Mouse (Mus musculus) lung, postnatal 0 days (tissue): ENCODE measurements around the gene B4galt1. TPM values are rescaled to one million over a fixed set of nuclear protein-coding genes. Genes with fewer than 3 reads are reported as not detected.

Experiments
- ATAC-seq: fragments of 200-750 bp; cut with Nextera tagmentation; 2 replicates; pipeline ENCODE4 v1.8.0; 2017; ENCODE audit warnings: moderate library complexity
- DNase-seq: peaks from one replicate; pipeline ENCODE4 v3.0.0-alpha.2; 2016; ENCODE audit warnings: low spot score
- H3K27ac ChIP-seq: fragments of 300-500 bp; sonication (generic); 2 replicates; pipeline ENCODE4 v1.5.1; 2014; ENCODE audit warnings: antibody characterized with exemption, mild to moderate bottlenecking, low read length, mixed read lengths
- H3K27me3 ChIP-seq: fragments of 300-500 bp; sonication (generic); replicated peaks from 2 replicates; pipeline ENCODE4 v1.6.1; 2014; ENCODE audit warnings: low read length, mixed read lengths; ENCODE audit not compliant: insufficient read depth
- H3K36me3 ChIP-seq: fragments of 300-500 bp; sonication (generic); 2 replicates; pipeline ENCODE4 v1.6.1; 2014; ENCODE audit warnings: low read length, mixed read lengths; ENCODE audit not compliant: insufficient read depth
- H3K4me1 ChIP-seq: fragments of 300-500 bp; sonication (generic); 2 replicates; pipeline ENCODE4 v1.6.1; 2014; ENCODE audit warnings: antibody characterized with exemption, low read depth, low read length, mixed read lengths; ENCODE audit not compliant: insufficient read depth
- H3K4me2 ChIP-seq: fragments of 300-500 bp; sonication (generic); replicated peaks from 2 replicates; pipeline ENCODE4 v1.6.1; 2014; ENCODE audit warnings: low read depth, mild to moderate bottlenecking, low read length, moderate library complexity, mixed read lengths
- H3K4me3 ChIP-seq: fragments of 300-500 bp; sonication (generic); 2 replicates; pipeline ENCODE4 v1.5.1; 2014; ENCODE audit warnings: low read depth, low read length
- H3K9ac ChIP-seq: fragments of 300-500 bp; sonication (generic); replicated peaks from 2 replicates; pipeline ENCODE4 v1.6.1; 2014; ENCODE audit warnings: low read depth, mild to moderate bottlenecking
- H3K9me3 ChIP-seq: fragments of 300-500 bp; sonication (generic); 2 replicates; pipeline ENCODE4 v1.6.1; 2016; ENCODE audit warnings: low read length, mixed read lengths
- CTCF ChIP-seq: IDR thresholded peaks from 2 replicates; pipeline ENCODE4 v1.5.1; 2016; ENCODE audit warnings: antibody characterized with exemption, mild to moderate bottlenecking
- EP300 ChIP-seq: IDR thresholded peaks from 2 replicates; pipeline ENCODE4 v1.6.1; 2016; ENCODE audit warnings: antibody characterized with exemption, mild to moderate bottlenecking, control low read depth
- WGBS: fragments of 180-500 bp; shearing (Covaris S2); extraction: QIAGEN DNeasy Blood & Tissue Kit; methylation state at CpG from one replicate; pipeline ENCODE4 v1.1.7; 2014; 5-methylcytosine and 5-hydroxymethylcytosine counted together
- polyA plus RNA-seq: library from polyadenylated mRNA; unstranded; fragments of >200 nt; fragmentation: Nextera tagmentation; extraction: Ambion mirVana; gene quantifications from 2 replicates; pipeline ENCODE4 v1.2.1, GENCODE M21; 2015

B4galt1 gene
- polyA plus RNA-seq, 1 experiment from 2014 or later, result 89.4 TPM

DNA sequence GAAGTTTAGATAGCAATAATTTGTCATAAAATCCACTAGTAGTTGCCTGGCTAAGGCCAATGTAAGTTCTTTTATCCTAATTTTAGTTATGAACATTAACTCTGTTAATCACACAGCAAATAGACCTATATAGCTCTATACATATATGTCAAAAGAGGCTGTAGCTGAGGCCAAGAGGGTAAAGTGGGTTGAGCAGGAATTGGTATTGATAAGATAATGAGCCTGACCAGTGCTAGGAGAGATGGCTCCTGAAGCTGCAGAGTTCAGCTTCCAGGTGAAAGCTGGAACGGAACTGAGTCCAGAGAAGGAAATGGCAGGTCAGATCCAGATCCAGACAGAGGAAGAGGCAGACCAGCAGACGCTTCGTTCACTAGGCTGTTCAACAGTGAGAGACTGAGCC is 9.5 kb upstream of the B4galt1 start:
- Histone ChIP-seq H3K4me3 (no peak overlapping the region), H3K27ac (no peak overlapping the region), H3K9ac (no peak overlapping the region), H3K36me3 (no peaks in the 10 kb centered on the region), H3K9me3 (no peaks in the 10 kb centered on the region), H3K4me1 (no peaks in the 10 kb centered on the region), H3K4me2 (no peak overlapping the region), H3K27me3 (no peaks in the 10 kb centered on the region)
- TF ChIP-seq EP300 (no peak), CTCF (no peak)
- no peak for ATAC-seq
- no peak for DNase-seq
- 82% methylated on average over 3 of the region's 3 CpGs for WGBS

DNA sequence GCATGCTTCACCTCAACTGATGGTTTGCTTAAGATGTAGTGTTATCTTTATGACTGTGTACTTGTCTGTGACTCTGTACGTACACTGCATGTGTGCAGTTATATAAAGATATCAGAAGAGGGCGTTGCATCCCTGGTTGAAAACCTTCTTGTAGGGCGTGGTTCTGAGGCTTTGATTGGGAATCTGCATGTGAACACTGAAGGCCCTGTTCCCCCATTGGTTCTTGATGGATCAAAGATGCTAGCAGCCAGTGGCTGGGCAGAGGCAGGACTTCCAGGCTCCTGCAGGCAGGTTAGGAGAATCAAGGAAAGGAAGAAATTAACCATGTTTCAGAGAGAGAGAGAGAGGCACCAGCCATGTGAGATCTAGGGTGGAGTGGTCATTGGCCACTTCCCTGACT is 7.3 kb upstream of the B4galt1 start:
- Histone ChIP-seq H3K27ac (no peak overlapping the region), H3K9me3 (no peaks in the 10 kb centered on the region), H3K4me3 (no peak overlapping the region), H3K4me1 (no peaks in the 10 kb centered on the region), H3K9ac (no peak overlapping the region), H3K27me3 (no peaks in the 10 kb centered on the region), H3K36me3 (no peaks in the 10 kb centered on the region), H3K4me2 (no peak overlapping the region)
- WGBS, result 82% methylated on average over 3 of the region's 3 CpGs
- TF ChIP-seq EP300, result no peak
- no peak for TF ChIP-seq CTCF
- DNase-seq, result no peak
- no peak for ATAC-seq

DNA sequence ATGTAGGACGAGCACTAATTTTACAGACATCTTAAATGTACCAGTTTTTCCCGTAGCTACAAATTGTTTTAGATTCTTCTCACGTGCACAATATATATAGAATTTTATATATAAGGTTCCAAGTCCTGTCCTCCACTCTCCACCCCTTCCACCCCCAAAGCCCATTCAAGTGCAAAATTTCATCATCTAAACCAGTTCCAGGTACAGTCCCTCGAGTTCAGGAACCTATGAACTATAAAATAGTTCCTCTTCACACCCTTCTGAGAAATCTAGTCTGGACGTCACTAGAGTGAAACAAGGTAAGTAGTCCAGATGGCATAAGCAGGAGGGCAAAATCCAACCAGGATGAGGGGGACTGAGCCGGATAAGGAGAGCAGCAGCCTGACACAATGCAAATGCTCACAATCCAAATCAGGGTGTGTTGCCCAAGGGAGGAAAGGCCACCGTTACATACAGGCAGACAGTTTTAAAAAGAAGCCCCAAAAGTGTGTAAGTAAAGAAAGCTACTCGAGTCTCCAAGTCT is 4.1 kb upstream of the B4galt1 start:
- no peaks in the 10 kb centered on the region for H3K27me3 ChIP-seq
- H3K9me3 ChIP-seq, result no peaks in the 10 kb centered on the region
- 68% methylated on average over 8 of the region's 8 CpGs for WGBS
- DNase-seq (no peak), ATAC-seq (no peak)
- H3K9ac ChIP-seq, result no peak overlapping the region
- no peak overlapping the region for H3K4me3 ChIP-seq
- H3K4me2 ChIP-seq, result no peak overlapping the region
- TF ChIP-seq CTCF (no peak), EP300 (no peak)
- no peaks in the 10 kb centered on the region for H3K36me3 ChIP-seq
- no peak overlapping the region for H3K27ac ChIP-seq
- no peaks in the 10 kb centered on the region for H3K4me1 ChIP-seq

DNA sequence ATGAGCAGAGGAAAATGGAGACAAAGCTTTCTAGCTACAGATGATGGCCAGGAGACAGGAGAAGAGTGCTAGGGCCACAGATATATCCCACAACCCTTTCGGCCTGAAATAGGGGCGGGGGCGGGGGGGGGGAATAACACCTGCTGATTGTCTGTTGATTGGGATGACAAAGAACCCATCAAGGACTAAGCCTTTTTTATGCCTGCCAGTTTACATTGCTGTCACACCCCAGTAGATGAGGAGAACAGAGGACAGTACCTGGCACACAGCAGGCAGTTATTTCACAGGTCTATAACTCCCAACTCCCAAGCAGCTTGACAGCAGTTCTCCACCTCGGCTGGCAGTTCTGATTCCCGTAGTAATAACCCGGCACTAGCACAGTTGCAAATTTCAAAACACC is 2.8 kb upstream of the B4galt1 start:
- no peak overlapping the region for H3K4me3 ChIP-seq
- no peaks in the 10 kb centered on the region for H3K36me3 ChIP-seq
- ATAC-seq (no peak), DNase-seq (no peak)
- no peak overlapping the region for H3K9ac ChIP-seq
- H3K9me3 ChIP-seq, result no peaks in the 10 kb centered on the region
- no peak overlapping the region for H3K27ac ChIP-seq
- H3K4me2 ChIP-seq, result no peak overlapping the region
- H3K27me3 ChIP-seq, result no peaks in the 10 kb centered on the region
- TF ChIP-seq CTCF (no peak), EP300 (no peak)
- no peaks in the 10 kb centered on the region for H3K4me1 ChIP-seq
- 68% methylated on average over 6 of the region's 6 CpGs for WGBS

DNA sequence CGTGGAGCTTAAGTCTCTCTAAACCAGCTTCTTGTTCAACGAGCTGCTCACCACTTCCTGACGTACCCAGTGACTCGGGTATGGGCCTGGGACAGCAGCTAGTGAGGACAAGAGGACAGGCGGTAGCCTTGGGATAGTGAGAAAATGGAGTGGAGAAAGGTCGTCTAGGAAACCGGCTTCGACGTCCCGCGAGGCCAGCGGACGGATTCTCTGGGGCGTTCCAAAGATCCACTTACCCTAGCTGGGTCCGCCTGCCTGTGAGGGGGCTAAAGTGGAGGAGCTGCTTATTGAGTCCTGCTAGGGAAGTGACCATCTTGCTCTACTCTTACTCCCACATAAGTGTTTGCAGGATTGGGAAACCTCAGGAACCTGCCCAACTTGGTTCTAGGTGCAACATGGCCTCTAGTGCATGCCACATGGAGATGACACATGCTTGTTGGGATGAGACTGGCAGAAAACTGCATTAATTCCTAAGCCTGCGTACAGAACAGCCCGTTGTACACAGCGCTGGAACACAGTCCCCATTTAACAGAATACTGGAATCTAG is 655 bp upstream of the B4galt1 start:
- Histone ChIP-seq H3K9ac (peak overlapping the region; percentile 51; the same call in 1 of the 2 replicates), H3K9me3 (no peaks in the 10 kb centered on the region), H3K36me3 (no peaks in the 10 kb centered on the region), H3K27me3 (no peaks in the 10 kb centered on the region), H3K4me2 (peak overlapping the region; percentile 63), H3K4me1 (peaks cover 15% of the 10 kb centered on the region; the same call in 1 of the 2 replicates), H3K4me3 (peak overlapping the region; percentile 87), H3K27ac (peak overlapping the region; percentile 98)
- ATAC-seq, result peak; percentile 29
- TF ChIP-seq EP300 (peak; percentile 10; the same call in 1 of the 2 replicates), CTCF (no peak)
- DNase-seq, result peak; percentile 89
- 11% methylated on average over 18 of the region's 18 CpGs for WGBS

DNA sequence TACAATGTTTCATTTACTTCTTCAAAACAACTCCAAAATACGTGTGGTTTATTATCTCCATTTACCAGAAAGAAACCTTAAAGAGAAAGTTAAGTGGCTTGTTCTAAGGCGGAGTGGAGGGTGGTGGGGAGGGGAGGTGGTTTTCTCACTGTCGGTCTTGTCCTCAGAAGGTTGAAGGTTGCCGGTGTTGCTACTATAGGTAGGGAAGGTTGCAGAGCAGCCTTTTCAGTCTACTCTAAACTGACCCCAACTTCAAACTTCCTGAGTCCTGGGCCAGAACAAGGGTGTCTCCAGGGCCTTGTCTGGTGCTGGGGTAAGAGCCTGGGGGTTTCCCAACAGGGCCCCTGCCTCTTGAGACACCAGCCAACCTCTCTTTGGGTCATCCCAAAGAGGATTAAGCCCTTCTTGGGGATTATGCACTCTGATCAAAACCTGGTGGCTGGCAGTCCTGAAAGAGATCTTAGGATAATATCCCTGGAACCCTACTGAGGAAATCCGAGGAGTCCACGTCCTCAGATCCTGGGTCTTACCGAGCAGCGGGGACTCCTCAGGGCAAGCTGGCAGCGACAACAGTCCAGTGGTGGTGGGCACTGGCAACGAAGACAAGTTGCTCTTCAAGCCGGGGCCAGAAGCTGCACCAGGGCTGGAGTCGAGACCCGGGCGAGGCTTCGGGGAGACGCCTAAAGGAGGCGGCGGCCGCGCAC is 792 bp downstream of the B4galt1 start:
- H3K36me3 ChIP-seq, result 0 out of 2 replicates have a peak, but pooled peaks cover 4% of the 10 kb centered on the region
- DNase-seq, result peak; percentile 49
- peaks cover 29% of the 10 kb centered on the region for H3K4me1 ChIP-seq
- H3K4me3 ChIP-seq, result peak overlapping the region; percentile 87
- no peaks in the 10 kb centered on the region for H3K9me3 ChIP-seq
- peak overlapping the region; percentile 94 for H3K9ac ChIP-seq
- H3K27me3 ChIP-seq, result no peaks in the 10 kb centered on the region
- H3K4me2 ChIP-seq, result peak overlapping the region; percentile 63
- WGBS, result under 1% methylated on average over 19 of the region's 20 CpGs
- no peak for TF ChIP-seq EP300
- no peak for TF ChIP-seq CTCF
- H3K27ac ChIP-seq, result peak overlapping the region; percentile 98
- ATAC-seq, result no peak
